Comparison of ENCODE assay signal across 34 mouse cellular contexts in the genomic region with DNA sequence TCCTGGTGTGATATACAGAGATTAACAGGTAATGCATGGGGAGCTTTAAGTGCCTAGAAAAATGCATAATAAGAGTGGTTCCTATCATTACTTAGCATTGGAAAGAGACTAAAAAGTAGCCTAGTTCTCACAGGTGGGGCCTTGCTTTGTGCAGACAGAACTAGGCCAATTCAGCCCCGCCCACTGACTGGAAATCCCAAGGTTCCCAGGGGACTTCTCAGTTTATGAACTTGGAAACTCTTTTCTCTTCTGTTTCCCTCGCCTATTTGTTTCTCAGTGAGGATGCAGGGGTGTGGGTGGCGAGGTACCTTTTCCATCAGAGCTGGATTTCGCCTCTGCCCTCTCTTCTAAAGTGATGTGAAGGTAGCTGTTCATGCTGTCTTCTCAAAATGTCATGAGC.
A peak's percentile ranks its signal among the peaks of the same experiment; 100 is the strongest.
DNase-seq lines count a peak whose midpoint lies in the region; ATAC-seq and TF ChIP-seq lines count a peak whose summit lies in the region.
"Had no signal": no experiment of that assay in that cellular context is flagged by ENCODE, and none has a peak within 500 bp of the region (broad histone marks: within the 10 kb centered on the region; RNA-seq: fewer than 3 reads in every experiment).

No protein-coding gene starts in this region.

- H3K4me2 ChIP-seq in limb, embryonic 14.5 days (replicated peaks; ENCODE audit: low read depth, low read length, severe bottlenecking), result no peak overlapping the region
- H3K4me2 ChIP-seq: embryonic facial prominence, embryonic 12.5 days; forebrain, embryonic 12.5 days; heart, embryonic 15.5 days; hindbrain, embryonic 12.5 days had no signal

- no peak for TF ChIP-seq POLR2A in limb, embryonic 14.5 days (IDR thresholded peaks at IDR 0.05; ENCODE audit: borderline replicate concordance, extremely low read depth, insufficient read depth, insufficient read length)

- intact Hi-C loops in gastrocnemius, adult 2 months (cut with DNase I), result no loop called here

- ATAC-seq in limb, embryonic 14.5 days (ENCODE audit: low FRiP score, low read depth), result no peak
- ATAC-seq: forebrain, postnatal 0 days; hindbrain, postnatal 0 days; intestine, embryonic 16.5 days; Patski had no signal

- 77% methylated on average over 4 of the region's 4 CpGs for WGBS in limb, embryonic 14.5 days
- WGBS in limb, embryonic 10.5 days, result 89% methylated on average over 4 of the region's 4 CpGs

- no peaks in the 10 kb centered on the region for H3K4me1 ChIP-seq in limb, embryonic 14.5 days (ENCODE audit: control insufficient read depth, insufficient read depth, low read length)
- no peaks in the 10 kb centered on the region for H3K4me1 ChIP-seq in limb, embryonic 10.5 days
- H3K4me1 ChIP-seq: embryonic facial prominence, embryonic 12.5 days; forebrain, embryonic 12.5 days; heart, embryonic 15.5 days; hindbrain, embryonic 12.5 days had no signal

- H3K36me3 ChIP-seq in limb, embryonic 14.5 days (ENCODE audit: control insufficient read depth, insufficient read depth, low read length), result no peaks in the 10 kb centered on the region
- no peaks in the 10 kb centered on the region for H3K36me3 ChIP-seq in limb, embryonic 10.5 days
- H3K36me3 ChIP-seq: embryonic facial prominence, embryonic 12.5 days; forebrain, embryonic 12.5 days; heart, embryonic 15.5 days; hindbrain, embryonic 12.5 days had no signal

- H3K4me3 ChIP-seq in gastrocnemius, adult 2 months, result no peak overlapping the region
- H3K4me3 ChIP-seq in limb, embryonic 14.5 days (replicated peaks; ENCODE audit: low read length), result no peak overlapping the region
- no peak overlapping the region for H3K4me3 ChIP-seq in limb, embryonic 10.5 days
- H3K4me3 ChIP-seq: embryonic facial prominence, embryonic 12.5 days; erythroblast, embryonic 14.5 days; forebrain, embryonic 12.5 days; heart, embryonic 15.5 days; hindbrain, embryonic 12.5 days had no signal

- H3K27me3 ChIP-seq in limb, embryonic 14.5 days (ENCODE audit: control insufficient read depth, insufficient read depth, low read length), result no peaks in the 10 kb centered on the region
- H3K27me3 ChIP-seq in limb, embryonic 10.5 days (ENCODE audit: low read depth, poor library complexity, severe bottlenecking), result no peaks in the 10 kb centered on the region
- H3K27me3 ChIP-seq: embryonic facial prominence, embryonic 12.5 days; forebrain, embryonic 12.5 days; heart, embryonic 15.5 days; hindbrain, embryonic 12.5 days; Patski had no signal

- DNase-seq in gastrocnemius, adult 2 months, result peak; percentile 32
- no peak for DNase-seq in gastrocnemius, postnatal 4 days (ENCODE audit: low spot score in 2 of 2)
- DNase-seq in limb, embryonic 14.5 days (ENCODE audit: low spot score), result peak; percentile 25
- no peak for DNase-seq in limb, embryonic 10.5 days (ENCODE audit: low spot score)
- DNase-seq in adipocyte (ENCODE audit: low spot score), result peak; percentile 60
- no peak for DNase-seq in right cerebral cortex, postnatal 14 days
- no peak for DNase-seq in left cerebral cortex, adult 18-20 months (ENCODE audit: low spot score in 2 of 2)
- DNase-seq: cerebellum, adult 11 months; cerebellum, adult 9-10 months; cerebellum, postnatal 36 days; forebrain, postnatal 0 days; kidney, adult 8-10 months; kidney, postnatal 4 days; left cerebral cortex, postnatal 4 days; liver; lung, adult 2 months; lung, postnatal 10 days; midbrain, embryonic 14.5 days; spleen, adult 18-20 months; thymus, adult 18-20 months; thymus, postnatal 25 days had no signal

- no peak overlapping the region for H3K9ac ChIP-seq in limb, embryonic 14.5 days (ENCODE audit: low read depth, low read length, severe bottlenecking)
- H3K9ac ChIP-seq: embryonic facial prominence, embryonic 12.5 days; forebrain, embryonic 12.5 days; forebrain, postnatal 0 days; heart, embryonic 15.5 days; hindbrain, embryonic 12.5 days; liver, embryonic 14.5 days had no signal

- no peaks in the 10 kb centered on the region for H3K9me3 ChIP-seq in limb, embryonic 14.5 days (ENCODE audit: control insufficient read depth, low read length)
- H3K9me3 ChIP-seq in limb, embryonic 10.5 days (replicated peaks), result no peaks in the 10 kb centered on the region
- H3K9me3 ChIP-seq: embryonic facial prominence, embryonic 12.5 days; forebrain, embryonic 12.5 days; G1E; heart, embryonic 15.5 days; hindbrain, embryonic 12.5 days had no signal

- H3K27ac ChIP-seq in gastrocnemius, adult 2 months, result no peak overlapping the region
- no peak overlapping the region for H3K27ac ChIP-seq in limb, embryonic 14.5 days (replicated peaks; ENCODE audit: low read depth, low read length)
- H3K27ac ChIP-seq in limb, embryonic 10.5 days, result no peak overlapping the region
- H3K27ac ChIP-seq: embryonic facial prominence, embryonic 12.5 days; forebrain, embryonic 12.5 days; heart, embryonic 15.5 days; hindbrain, embryonic 12.5 days; hindbrain, postnatal 0 days; kidney, postnatal 0 days; liver, embryonic 14.5 days; macrophage; stomach, postnatal 0 days had no signal

- TF ChIP-seq CTCF in gastrocnemius, adult 2 months (IDR thresholded peaks at IDR 0.05), result no peak

Comparison
In these comparisons a context has a peak if more than half of its experiments do, and no peak if none do; other contexts are left out.
1. DNase-seq: peak in gastrocnemius, adult 2 months (single experiment), limb, embryonic 14.5 days (single experiment) and adipocyte (single experiment); none in gastrocnemius, postnatal 4 days (0 of 2), limb, embryonic 10.5 days (single experiment), right cerebral cortex, postnatal 14 days (single experiment) and left cerebral cortex, adult 18-20 months (0 of 2).